Mouse (Mus musculus): ENCODE data around the gene Dhrs3. TPM values are rescaled to one million over a fixed set of nuclear protein-coding genes. Genes with fewer than 3 reads are reported as not detected.

Dhrs3 gene
- polyA plus RNA-seq, 1 experiment: 227 TPM

GRCm38 (mm10) chr4:144895211-144895590, 2.6 kb downstream of the Dhrs3 start:
- Histone ChIP-seq H3K27me3 (ENCODE audit: control insufficient read depth, insufficient read depth, low read length) (no peaks in the 10 kb centered on the region), H3K27ac (ENCODE audit: control insufficient read depth, insufficient read depth, low read length) (peak overlapping the region; percentile 89), H3K36me3 (ENCODE audit: control insufficient read depth, insufficient read depth, low read length) (peaks cover 9% of the 10 kb centered on the region; the same call in 1 of the 2 replicates), H3K4me3 (ENCODE audit: control insufficient read depth, insufficient read depth, low read length) (peak overlapping the region; percentile 81), H3K4me1 (replicated peaks; ENCODE audit: control insufficient read depth, insufficient read depth, low read length) (peaks cover 40% of the 10 kb centered on the region)
- 66% methylated on average over 2 of the region's 2 CpGs for WGBS
- TF ChIP-seq CTCF (IDR thresholded peaks at IDR 0.05; ENCODE audit: borderline replicate concordance, control insufficient read depth, extremely low read depth, insufficient read depth, low read length, poor library complexity) (no peak), POLR2A (IDR thresholded peaks at IDR 0.05; ENCODE audit: control insufficient read depth, extremely low read depth, insufficient read depth, low read length, poor library complexity) (no peak)
- DNase-seq: no peak

- peaks cover 42% of the 10 kb centered on the region for H3K4me1 ChIP-seq (replicated peaks; ENCODE audit: control insufficient read depth, insufficient read depth, low read length)
- no peaks in the 10 kb centered on the region for H3K27me3 ChIP-seq (ENCODE audit: control insufficient read depth, insufficient read depth, low read length)
- no peak for DNase-seq
- TF ChIP-seq CTCF (IDR thresholded peaks at IDR 0.05; ENCODE audit: borderline replicate concordance, control insufficient read depth, extremely low read depth, insufficient read depth, low read length, poor library complexity): no peak
- no peak for TF ChIP-seq POLR2A (IDR thresholded peaks at IDR 0.05; ENCODE audit: control insufficient read depth, extremely low read depth, insufficient read depth, low read length, poor library complexity)
- H3K36me3 ChIP-seq (ENCODE audit: control insufficient read depth, insufficient read depth, low read length): peaks cover 9% of the 10 kb centered on the region; the same call in 1 of the 2 replicates
- peak overlapping the region; percentile 16; the same call in 1 of the 2 replicates for H3K27ac ChIP-seq (ENCODE audit: control insufficient read depth, insufficient read depth, low read length)
- WGBS: 87% methylated on average over 3 of the region's 3 CpGs
- H3K4me3 ChIP-seq (ENCODE audit: control insufficient read depth, insufficient read depth, low read length): peak overlapping the region; percentile 81
These were observed 3.7 kb downstream of the Dhrs3 start for GRCm38 (mm10) chr4:144896321-144896720.

DNA sequence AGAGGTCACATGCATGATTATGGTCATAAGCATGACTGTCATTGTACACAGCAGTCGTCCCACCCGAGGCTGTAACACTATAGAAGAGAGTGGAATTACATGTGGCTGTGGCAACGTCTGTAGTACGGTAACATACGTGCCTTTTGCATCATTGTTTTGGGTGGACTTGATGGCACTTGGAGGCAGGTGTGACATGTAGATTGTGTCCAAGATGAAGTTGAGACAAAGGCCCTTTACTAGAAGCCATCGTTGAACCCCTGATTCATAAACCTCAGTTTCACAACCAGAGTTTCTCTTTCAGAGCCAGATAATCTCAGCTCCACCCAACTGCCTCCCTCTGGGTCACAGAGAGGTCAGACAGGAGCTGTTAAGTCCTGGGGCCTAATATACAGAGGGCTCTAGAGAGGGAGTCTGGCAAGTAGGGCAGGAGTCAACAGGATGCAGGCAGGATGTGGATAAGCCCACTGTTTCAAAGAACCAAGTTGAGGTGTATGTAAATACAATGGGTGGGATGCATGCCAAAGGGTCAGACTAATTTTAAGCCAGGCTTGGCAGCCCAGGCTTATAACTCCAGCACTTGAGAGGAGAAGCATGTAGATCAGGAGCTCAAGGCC, 5.5 kb downstream of the Dhrs3 start:
- no peak for DNase-seq
- TF ChIP-seq CTCF (IDR thresholded peaks at IDR 0.05; ENCODE audit: borderline replicate concordance, control insufficient read depth, extremely low read depth, insufficient read depth, low read length, poor library complexity) (no peak), POLR2A (IDR thresholded peaks at IDR 0.05; ENCODE audit: control insufficient read depth, extremely low read depth, insufficient read depth, low read length, poor library complexity) (no peak)
- Histone ChIP-seq H3K27me3 (ENCODE audit: control insufficient read depth, insufficient read depth, low read length) (no peaks in the 10 kb centered on the region), H3K36me3 (ENCODE audit: control insufficient read depth, insufficient read depth, low read length) (peaks cover 9% of the 10 kb centered on the region; the same call in 1 of the 2 replicates), H3K4me1 (replicated peaks; ENCODE audit: control insufficient read depth, insufficient read depth, low read length) (peaks cover 50% of the 10 kb centered on the region), H3K27ac (ENCODE audit: control insufficient read depth, insufficient read depth, low read length) (no peak overlapping the region; the same call in 1 of the 2 replicates), H3K4me3 (ENCODE audit: control insufficient read depth, insufficient read depth, low read length) (no peak overlapping the region)
- WGBS: 59% methylated on average over 6 of the region's 6 CpGs

GRCm38 (mm10) chr4:144898737-144899136, 6.1 kb downstream of the Dhrs3 start:
- 100% methylated on average over 2 of the region's 2 CpGs for WGBS
- DNase-seq: no peak
- H3K4me1 ChIP-seq (replicated peaks; ENCODE audit: control insufficient read depth, insufficient read depth, low read length): peaks cover 54% of the 10 kb centered on the region
- no peak overlapping the region for H3K4me3 ChIP-seq (ENCODE audit: control insufficient read depth, insufficient read depth, low read length)
- no peak for TF ChIP-seq POLR2A (IDR thresholded peaks at IDR 0.05; ENCODE audit: control insufficient read depth, extremely low read depth, insufficient read depth, low read length, poor library complexity)
- no peak for TF ChIP-seq CTCF (IDR thresholded peaks at IDR 0.05; ENCODE audit: borderline replicate concordance, control insufficient read depth, extremely low read depth, insufficient read depth, low read length, poor library complexity)
- no peak overlapping the region for H3K27ac ChIP-seq (ENCODE audit: control insufficient read depth, insufficient read depth, low read length)
- H3K36me3 ChIP-seq (ENCODE audit: control insufficient read depth, insufficient read depth, low read length): peaks cover 9% of the 10 kb centered on the region; the same call in 1 of the 2 replicates
- H3K27me3 ChIP-seq (ENCODE audit: control insufficient read depth, insufficient read depth, low read length): no peaks in the 10 kb centered on the region

DNA sequence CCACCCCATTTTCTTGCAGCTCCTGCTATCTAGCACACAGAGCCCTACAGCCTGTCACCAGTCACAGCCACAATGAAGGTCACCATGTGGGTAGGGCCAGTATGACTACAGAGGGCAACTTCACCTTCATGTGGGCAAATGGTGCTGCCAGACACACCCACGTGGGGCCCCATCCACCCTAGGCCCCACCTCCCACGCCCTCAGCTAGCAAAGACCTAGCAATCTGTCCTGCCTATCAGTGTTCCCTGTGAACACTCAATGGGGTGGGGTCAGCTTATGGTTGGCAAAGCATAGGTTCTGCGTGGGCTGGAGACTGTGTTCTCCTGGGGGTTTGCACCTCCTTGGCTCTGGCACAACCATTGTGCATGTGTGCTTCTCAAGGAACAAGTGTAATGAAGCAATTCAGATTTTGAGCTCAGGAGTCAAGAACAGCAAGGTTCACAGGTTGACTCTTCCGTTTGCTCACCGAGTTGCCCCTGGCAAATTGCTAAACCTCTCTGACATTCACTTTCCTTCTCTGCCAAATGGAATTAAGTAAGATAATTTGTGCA, 9.0 kb downstream of the Dhrs3 start:
- whole genome bisulfite sequencing: 61% methylated on average over 5 of the region's 5 CpGs
- H3K4me1 ChIP-seq (replicated peaks; ENCODE audit: control insufficient read depth, insufficient read depth, low read length): peaks cover 53% of the 10 kb centered on the region
- peaks cover 12% of the 10 kb centered on the region; the same call in 1 of the 2 replicates for H3K36me3 ChIP-seq (ENCODE audit: control insufficient read depth, insufficient read depth, low read length)
- H3K27ac ChIP-seq (ENCODE audit: control insufficient read depth, insufficient read depth, low read length): no peak overlapping the region
- DNase-seq: no peak
- H3K27me3 ChIP-seq (ENCODE audit: control insufficient read depth, insufficient read depth, low read length): no peaks in the 10 kb centered on the region
- TF ChIP-seq POLR2A (IDR thresholded peaks at IDR 0.05; ENCODE audit: control insufficient read depth, extremely low read depth, insufficient read depth, low read length, poor library complexity): no peak
- no peak for TF ChIP-seq CTCF (IDR thresholded peaks at IDR 0.05; ENCODE audit: borderline replicate concordance, control insufficient read depth, extremely low read depth, insufficient read depth, low read length, poor library complexity)
- no peak overlapping the region for H3K4me3 ChIP-seq (ENCODE audit: control insufficient read depth, insufficient read depth, low read length)

- no peak for DNase-seq
- TF ChIP-seq POLR2A (IDR thresholded peaks at IDR 0.05; ENCODE audit: control insufficient read depth, extremely low read depth, insufficient read depth, low read length, poor library complexity) (no peak), CTCF (IDR thresholded peaks at IDR 0.05; ENCODE audit: borderline replicate concordance, control insufficient read depth, extremely low read depth, insufficient read depth, low read length, poor library complexity) (no peak)
- Histone ChIP-seq H3K27me3 (ENCODE audit: control insufficient read depth, insufficient read depth, low read length) (no peaks in the 10 kb centered on the region), H3K36me3 (ENCODE audit: control insufficient read depth, insufficient read depth, low read length) (peaks cover 16% of the 10 kb centered on the region), H3K4me3 (ENCODE audit: control insufficient read depth, insufficient read depth, low read length) (no peak overlapping the region), H3K27ac (ENCODE audit: control insufficient read depth, insufficient read depth, low read length) (no peak overlapping the region), H3K4me1 (replicated peaks; ENCODE audit: control insufficient read depth, insufficient read depth, low read length) (peaks cover 54% of the 10 kb centered on the region)
- WGBS: 90% methylated on average over 1 of the region's 1 CpGs
These were observed 10.5 kb downstream of the Dhrs3 start for GRCm38 (mm10) chr4:144903088-144903487.

Data from thymus, adult 2 months (tissue).